Comparison of ENCODE assay signal across 8 mouse cellular contexts in the genomic region with DNA sequence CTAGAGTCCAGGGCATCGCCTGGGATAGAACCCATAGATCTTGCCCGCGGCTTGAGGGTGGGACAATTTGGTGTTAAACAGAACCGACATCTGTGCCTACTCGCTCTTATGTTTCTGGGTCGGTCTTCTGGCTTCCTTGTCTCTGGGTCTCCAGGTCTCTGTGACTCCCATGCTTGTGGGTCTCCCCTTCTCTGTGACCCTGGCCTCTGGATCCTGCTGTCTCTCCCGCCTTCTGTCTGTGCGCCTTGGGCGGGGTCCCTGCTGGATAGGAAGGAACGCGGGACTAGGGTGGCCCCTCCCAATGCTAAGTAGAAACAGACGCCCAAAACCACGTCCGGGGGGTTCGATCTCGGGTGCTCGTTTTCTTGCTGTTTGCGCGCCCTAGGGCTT. TPM values are rescaled to one million over a fixed set of nuclear protein-coding genes. Genes with fewer than 3 reads are reported as not detected.
DNase-seq lines count a peak whose midpoint lies in the region; ATAC-seq and TF ChIP-seq lines count a peak whose summit lies in the region.

No protein-coding gene starts in this region.

- TF ChIP-seq POLR2A in myocyte (IDR thresholded peaks at IDR 0.05; ENCODE audit: insufficient read length, low read depth): no peak

- H3K4me3 ChIP-seq in G1E (ENCODE audit: low read depth, low read length) (peak overlapping the region; percentile 75), myocyte (peak overlapping the region; percentile 76)
- peak overlapping the region; percentile 40 for H3K4me3 ChIP-seq in embryonic facial prominence, embryonic 11.5 days (ENCODE audit: low read depth, low read length)
- peak overlapping the region; percentile 81 for H3K4me3 ChIP-seq in heart, embryonic 16.5 days (ENCODE audit: low read length)

- H3K79me2 ChIP-seq in myocyte (ENCODE audit: control insufficient read depth, insufficient read depth): peaks cover 12% of the 10 kb centered on the region

- H3K4me1 ChIP-seq in G1E (ENCODE audit: insufficient read depth, low read depth, low read length): peaks cover 94% of the 10 kb centered on the region
- peaks cover 3% of the 10 kb centered on the region; the same call in 1 of the 2 replicates for H3K4me1 ChIP-seq in embryonic facial prominence, embryonic 11.5 days (ENCODE audit: control insufficient read depth, insufficient read depth, low read length)
- H3K4me1 ChIP-seq in heart, embryonic 16.5 days (ENCODE audit: control insufficient read depth, insufficient read depth, low read length): peaks cover 60% of the 10 kb centered on the region

- ATAC-seq in G1E (ENCODE audit: extremely low read depth, insufficient number of reproducible peaks, low FRiP score, poor library complexity, severe bottlenecking): peak; percentile 10
- ATAC-seq in embryonic facial prominence, embryonic 11.5 days (replicated peaks; ENCODE audit: insufficient number of reproducible peaks, low FRiP score, low TSS enrichment, low read depth): no peak
- no peak for ATAC-seq in heart, embryonic 16.5 days (replicated peaks; ENCODE audit: extremely low read depth, insufficient read depth, low FRiP score)

- H3K9ac ChIP-seq in embryonic facial prominence, embryonic 11.5 days (replicated peaks; ENCODE audit: low read length): no peak overlapping the region; the same call in 1 of the 2 replicates
- peak overlapping the region; percentile 82 for H3K9ac ChIP-seq in heart, embryonic 16.5 days (ENCODE audit: low read length)

- WGBS in embryonic facial prominence, embryonic 11.5 days: 16% methylated on average over 19 of the region's 19 CpGs
- WGBS in heart, embryonic 16.5 days: 16% methylated on average over 19 of the region's 19 CpGs

- H3K36me3 ChIP-seq in G1E (replicated peaks) (peaks cover 19% of the 10 kb centered on the region), myocyte (ENCODE audit: control insufficient read depth, insufficient read depth) (no peaks in the 10 kb centered on the region)
- no peaks in the 10 kb centered on the region for H3K36me3 ChIP-seq in embryonic facial prominence, embryonic 11.5 days (replicated peaks; ENCODE audit: control insufficient read depth, insufficient read depth, low read depth, low read length)
- H3K36me3 ChIP-seq in heart, embryonic 16.5 days (ENCODE audit: control insufficient read depth, insufficient read depth): no peaks in the 10 kb centered on the region

- DNase-seq in G1E (ENCODE audit: low spot score): peak; percentile 82
- no peak for DNase-seq in embryonic facial prominence, embryonic 11.5 days (ENCODE audit: low spot score)
- peak; percentile 52 for DNase-seq in liver
- no peak for DNase-seq in adrenal gland, adult 8-10 months
- DNase-seq in left cerebral cortex, postnatal 14 days (ENCODE audit: low spot score in 2 of 2): no peak
- DNase-seq in urinary bladder, adult 18-20 months (ENCODE audit: low spot score in 2 of 2): no peak

- peak overlapping the region; percentile 1 for H3ac ChIP-seq in myocyte (ENCODE audit: control insufficient read depth, insufficient read length)

- H3K27me3 ChIP-seq in G1E (ENCODE audit: insufficient read depth, low read length) (peaks cover 24% of the 10 kb centered on the region), myocyte (ENCODE audit: control insufficient read depth, insufficient read depth, insufficient read length) (no peaks in the 10 kb centered on the region)
- H3K27me3 ChIP-seq in embryonic facial prominence, embryonic 11.5 days (ENCODE audit: control insufficient read depth, insufficient read depth, low read length): peaks cover 2% of the 10 kb centered on the region
- no peaks in the 10 kb centered on the region for H3K27me3 ChIP-seq in heart, embryonic 16.5 days (ENCODE audit: control insufficient read depth, insufficient read depth, low read length)

- peak overlapping the region; percentile 86 for H3K4me2 ChIP-seq in embryonic facial prominence, embryonic 11.5 days (ENCODE audit: low read depth, low read length)
- peak overlapping the region; percentile 88 for H3K4me2 ChIP-seq in heart, embryonic 16.5 days (ENCODE audit: low read depth, low read length)
- H3K4me2 ChIP-seq in myocyte (ENCODE audit: low read depth): peak overlapping the region; percentile 82

- H3K27ac ChIP-seq in embryonic facial prominence, embryonic 11.5 days (replicated peaks; ENCODE audit: low read depth, low read length): no peak overlapping the region
- peak overlapping the region; percentile 49 for H3K27ac ChIP-seq in heart, embryonic 16.5 days (ENCODE audit: low read length)

- intact Hi-C loops in left cerebral cortex, postnatal 14 days (cut with DNase I): no loop called here

- TF ChIP-seq CTCF in G1E (IDR thresholded peaks at IDR 0.05; ENCODE audit: low read depth, low read length): no peak

- H3K9me3 ChIP-seq in G1E (replicated peaks): no peaks in the 10 kb centered on the region
- H3K9me3 ChIP-seq in embryonic facial prominence, embryonic 11.5 days (replicated peaks; ENCODE audit: control insufficient read depth, low read length): no peaks in the 10 kb centered on the region
- no peaks in the 10 kb centered on the region for H3K9me3 ChIP-seq in heart, embryonic 16.5 days (replicated peaks; ENCODE audit: control insufficient read depth, low read length)

TF ChIP-seq in myocyte, 11 proteins besides CTCF, POLR2A, EP300 and RAD21:
- TF ChIP-seq REST (IDR thresholded peaks at IDR 0.05; ENCODE audit: insufficient read depth, insufficient read length): no peak
- no peak for TF ChIP-seq TCF12 (IDR thresholded peaks at IDR 0.05; ENCODE audit: insufficient read depth, poor library complexity, severe bottlenecking)
- TF ChIP-seq MYOG (IDR thresholded peaks at IDR 0.05; ENCODE audit: control insufficient read depth in 1 of 3, insufficient read depth in 1 of 3, insufficient read length in 2 of 3, low read depth in 2 of 3): no peak
- TF ChIP-seq MYOD1 (IDR thresholded peaks at IDR 0.05; ENCODE audit: control insufficient read depth in 1 of 3, insufficient read length in 2 of 3, low read depth in 2 of 3): no peak
- TF ChIP-seq CEBPB (IDR thresholded peaks at IDR 0.05; ENCODE audit: insufficient read depth, poor library complexity, severe bottlenecking): no peak
- no peak for TF ChIP-seq SRF (IDR thresholded peaks at IDR 0.05; ENCODE audit: control insufficient read depth, insufficient read length, low read depth)
- no peak for TF ChIP-seq MAX (IDR thresholded peaks at IDR 0.05; ENCODE audit: low read depth)
- TF ChIP-seq TCF3 (IDR thresholded peaks at IDR 0.05; ENCODE audit: insufficient read length, low read depth): no peak
- TF ChIP-seq POLR2AphosphoS2 (IDR thresholded peaks at IDR 0.05; ENCODE audit: insufficient read length, low read depth): no peak
- no peak for TF ChIP-seq USF1 (IDR thresholded peaks at IDR 0.05; ENCODE audit: low read depth)
- TF ChIP-seq E2F4 (IDR thresholded peaks at IDR 0.05; ENCODE audit: insufficient read depth): no peak

RNA-seq across cellular contexts. Expression of a gene that starts 4.0 kb away (rescaled TPM):
- total RNA-seq in G1E (2014; fragmentation: Nextera tagmentation) (8.4 and 13.7 TPM in 2 replicates), G1E (2017) (9.3 and 13.0 TPM in 2 replicates)
- polyA plus RNA-seq in G1E (2012) (31.4 and 35.1 TPM in 2 replicates), myocyte (2012; fragmentation: generic; extraction: Trizol) (6.6 TPM)
- 26.4 and 27.4 TPM in 2 replicates for polyA plus RNA-seq in embryonic facial prominence, embryonic 11.5 days (2014; fragmentation: Nextera tagmentation; extraction: Ambion mirVana)
- 25.0 and 28.1 TPM in 2 replicates for polyA plus RNA-seq in heart, embryonic 16.5 days (2015; fragmentation: Nextera tagmentation; extraction: Ambion mirVana)
- total RNA-seq in adrenal gland, adult 8-10 months (2022): 1 to 10 TPM in 3 of 4 experiments, under 1 TPM in 1; 0.87 to 1.8 (median 1.5) TPM
- total RNA-seq in left cerebral cortex, postnatal 14 days (2021): 1 to 10 TPM; 1.7 to 1.8 TPM

RNA-seq across cellular contexts. Expression of a gene that starts 6.2 kb away (rescaled TPM):
- total RNA-seq in G1E (2014; fragmentation: Nextera tagmentation) (31.5 and 42.4 TPM in 2 replicates), G1E (2017) (897 and 989 TPM in 2 replicates)
- polyA plus RNA-seq in G1E (2012) (143 and 174 TPM in 2 replicates), myocyte (2012; fragmentation: generic; extraction: Trizol) (1,677 TPM)
- polyA plus RNA-seq in embryonic facial prominence, embryonic 11.5 days (2014; fragmentation: Nextera tagmentation; extraction: Ambion mirVana): 63.5 and 72.1 TPM in 2 replicates
- polyA plus RNA-seq in heart, embryonic 16.5 days (2015; fragmentation: Nextera tagmentation; extraction: Ambion mirVana): 719 and 763 TPM in 2 replicates
- 10 to 100 TPM; 55.3 to 90.7 (median 59.7) TPM for total RNA-seq in adrenal gland, adult 8-10 months (2022)
- total RNA-seq in left cerebral cortex, postnatal 14 days (2021): 10 to 100 TPM; 12.7 to 13.0 TPM

RNA-seq across cellular contexts. Expression of a gene that starts 12.2 kb away (rescaled TPM):
- total RNA-seq in G1E (2014; fragmentation: Nextera tagmentation): 3.9 TPM in 1 of 2 replicates, not detected in the other
- total RNA-seq in G1E (2017): 1.3 and 1.8 TPM in 2 replicates
- polyA plus RNA-seq in G1E (2012): 9.5 and 9.6 TPM in 2 replicates
- 72.7 and 83.3 TPM in 2 replicates for polyA plus RNA-seq in embryonic facial prominence, embryonic 11.5 days (2014; fragmentation: Nextera tagmentation; extraction: Ambion mirVana)
- 1,743 and 2,017 TPM in 2 replicates for polyA plus RNA-seq in heart, embryonic 16.5 days (2015; fragmentation: Nextera tagmentation; extraction: Ambion mirVana)
- 1,146 TPM for polyA plus RNA-seq in myocyte (2012; fragmentation: generic; extraction: Trizol)
- 10 to 100 TPM; 46.7 to 65.5 (median 58.4) TPM for total RNA-seq in adrenal gland, adult 8-10 months (2022)
- total RNA-seq in left cerebral cortex, postnatal 14 days (2021): 100 to 1,000 TPM; 199 to 200 TPM

RNA-seq across cellular contexts. Expression of a gene that starts 33.5 kb away (rescaled TPM):
- total RNA-seq in G1E (2014; fragmentation: Nextera tagmentation): not detected in 2 replicates
- total RNA-seq in G1E (2017): not detected in 2 replicates
- not detected in 2 replicates for polyA plus RNA-seq in G1E (2012)
- 5.7 and 8.9 TPM in 2 replicates for polyA plus RNA-seq in embryonic facial prominence, embryonic 11.5 days (2014; fragmentation: Nextera tagmentation; extraction: Ambion mirVana)
- 5.5 and 7.8 TPM in 2 replicates for polyA plus RNA-seq in heart, embryonic 16.5 days (2015; fragmentation: Nextera tagmentation; extraction: Ambion mirVana)
- 4.1 TPM for polyA plus RNA-seq in myocyte (2012; fragmentation: generic; extraction: Trizol)
- total RNA-seq in adrenal gland, adult 8-10 months (2022): 10 to 100 TPM in 2 of 4 experiments, 1 to 10 TPM in 2; 5.1 to 13.1 (median 8.4) TPM
- total RNA-seq in left cerebral cortex, postnatal 14 days (2021): 10 to 100 TPM; 28.3 to 35.6 TPM

RNA-seq across cellular contexts. Expression of a gene that starts 54.2 kb away (rescaled TPM):
- total RNA-seq in G1E (2014; fragmentation: Nextera tagmentation): 269 and 277 TPM in 2 replicates
- 38.3 and 48.5 TPM in 2 replicates for total RNA-seq in G1E (2017)
- polyA plus RNA-seq in G1E (2012): 489 and 507 TPM in 2 replicates
- polyA plus RNA-seq in embryonic facial prominence, embryonic 11.5 days (2014; fragmentation: Nextera tagmentation; extraction: Ambion mirVana): 18.7 and 20.7 TPM in 2 replicates
- 10.8 and 12.1 TPM in 2 replicates for polyA plus RNA-seq in heart, embryonic 16.5 days (2015; fragmentation: Nextera tagmentation; extraction: Ambion mirVana)
- polyA plus RNA-seq in myocyte (2012; fragmentation: generic; extraction: Trizol): 101 TPM
- 10 to 100 TPM; 81.8 to 92.8 (median 86.8) TPM for total RNA-seq in adrenal gland, adult 8-10 months (2022)
- total RNA-seq in left cerebral cortex, postnatal 14 days (2021): 10 to 100 TPM; 92.7 to 95.9 TPM

Comparison
In these comparisons a context has a peak if more than half of its experiments do, and no peak if none do; other contexts are left out.
1. DNase-seq: peak in G1E (single experiment) and liver (single experiment); none in embryonic facial prominence, embryonic 11.5 days (single experiment), adrenal gland, adult 8-10 months (single experiment), left cerebral cortex, postnatal 14 days (0 of 2) and urinary bladder, adult 18-20 months (0 of 2).
2. RNA of a gene that starts 12.2 kb away (polyA plus RNA-seq): 1,743 to 2,017 TPM in heart, embryonic 16.5 days and 1,146 TPM in myocyte (single experiment); 72.7 to 83.3 TPM in embryonic facial prominence, embryonic 11.5 days and 9.5 to 9.6 TPM in G1E; every median in the first group is over 10 times any median in the second.
3. Peak in every context shown above with its lines, with median percentiles within 50 percentile points of each other: H3K4me3 ChIP-seq and H3K4me2 ChIP-seq.